18 mouse cellular contexts compared by ENCODE assay signal in the genomic region with DNA sequence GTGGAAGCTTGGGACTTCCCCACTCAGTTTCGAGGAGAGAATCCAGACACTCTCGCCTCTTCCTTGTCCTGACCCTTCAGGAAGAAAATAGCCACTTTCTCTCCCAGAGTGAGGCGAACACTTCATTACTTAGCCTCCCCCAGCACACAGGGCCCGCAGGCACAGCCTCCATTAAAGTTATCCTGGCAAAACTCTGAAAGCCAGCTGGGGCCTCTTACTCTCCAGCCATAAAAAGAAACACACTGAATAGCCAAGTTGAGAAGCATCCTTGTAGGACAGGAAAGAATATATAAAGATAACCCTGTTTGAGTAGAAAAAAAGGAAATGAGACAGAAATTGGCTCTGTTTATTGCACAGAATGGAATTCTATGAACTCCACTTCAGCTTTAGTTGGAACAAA. TPM values are rescaled to one million over a fixed set of nuclear protein-coding genes. Genes with fewer than 3 reads are reported as not detected.
"Had no signal": no experiment of that assay in that cellular context is flagged by ENCODE, and none has a peak within 500 bp of the region (broad histone marks: within the 10 kb centered on the region; RNA-seq: fewer than 3 reads in every experiment).

No protein-coding gene starts in this region.

- H3K9me3 ChIP-seq: midbrain, embryonic 10.5 days; neural tube, embryonic 12.5 days had no signal

- H3K4me1 ChIP-seq: midbrain, embryonic 10.5 days; neural tube, embryonic 12.5 days had no signal

- H3K27ac ChIP-seq: liver, embryonic 14.5 days; midbrain, embryonic 10.5 days; neural tube, embryonic 12.5 days had no signal

- ATAC-seq: hindbrain, embryonic 16.5 days; inflammation-experienced regulatory T-cells, adult 6 months had no signal

- H3K9ac ChIP-seq: liver, embryonic 14.5 days; neural tube, embryonic 12.5 days had no signal

- DNase-seq: kidney, adult 8-10 months; kidney, postnatal 25 days; layer of hippocampus, adult 9-11 months; left cerebral cortex, postnatal 4 days; liver; lung, adult 2 months; lung, postnatal 36 days; midbrain, embryonic 14.5 days; right cerebral cortex, postnatal 4 days; spleen, adult 18-20 months; thymus, adult 18-20 months; thymus, postnatal 14 days had no signal

- H3K27me3 ChIP-seq: neural tube, embryonic 12.5 days had no signal

- H3K4me2 ChIP-seq: neural tube, embryonic 12.5 days had no signal

- H3K36me3 ChIP-seq: midbrain, embryonic 10.5 days; neural tube, embryonic 12.5 days had no signal

- H3K4me3 ChIP-seq: midbrain, embryonic 10.5 days; neural tube, embryonic 12.5 days had no signal

RNA-seq across cellular contexts. Expression of gene Clmp, which starts 7.1 kb away (rescaled TPM):
- polyA plus RNA-seq: inflammation-experienced regulatory T-cells, adult 6 months had no signal

RNA-seq across cellular contexts. Expression of gene Gm21915, which starts 8.2 kb away (rescaled TPM):
- polyA plus RNA-seq: hindbrain, embryonic 16.5 days; inflammation-experienced regulatory T-cells, adult 6 months; kidney, embryonic 16.5 days; liver, embryonic 14.5 days; lung, adult 2 months; midbrain, embryonic 10.5 days; midbrain, embryonic 14.5 days; neural tube, embryonic 12.5 days had no signal
